In genomic region chr1:128675538-128675937, GRCm38 (mm10) we compare ENCODE assay signal across 14 mouse cellular contexts.
A peak's percentile ranks its signal among the peaks of the same experiment; 100 is the strongest.
DNase-seq lines count a peak whose midpoint lies in the region.
"Had no signal": no experiment of that assay in that cellular context is flagged by ENCODE, and none has a peak within 500 bp of the region (broad histone marks: within the 10 kb centered on the region; RNA-seq: fewer than 3 reads in every experiment).

No protein-coding gene starts in this region.

- peak; percentile 85 for DNase-seq in A20 (ENCODE audit: low read depth, low spot score)
- peak; percentile 32 for DNase-seq in T-cell, adult 2 months (ENCODE audit: low spot score)
- peak; percentile 9 to 15 for DNase-seq in monocyte, adult 2 months (ENCODE audit: low read depth in 1 of 2, low spot score in 2 of 2)
- peak; percentile 35 to 65 for DNase-seq in spleen, postnatal 4 days (ENCODE audit: low spot score in 2 of 2)
- DNase-seq in cerebellum, postnatal 25 days, result no peak
- no peak for DNase-seq in kidney, postnatal 36 days
- no peak for DNase-seq in embryo, embryonic 10 days (ENCODE audit: low spot score)
- DNase-seq in embryo, embryonic 10.5 days (ENCODE audit: low spot score), result no peak
- DNase-seq: adrenal gland, postnatal 36 days; cerebellum, postnatal 14 days; heart, adult 11 months; kidney, adult 11 months; kidney, postnatal 14 days; lung, postnatal 10 days had no signal

Comparison
In these comparisons a context has a peak if more than half of its experiments do, and no peak if none do; other contexts are left out.
1. DNase-seq: peak in A20 (single experiment), T-cell, adult 2 months (single experiment), monocyte, adult 2 months (2 of 2) and spleen, postnatal 4 days (2 of 2); none in cerebellum, postnatal 25 days (0 of 2), kidney, postnatal 36 days (0 of 2), embryo, embryonic 10 days (single experiment) and embryo, embryonic 10.5 days (single experiment).